Mouse (Mus musculus): ENCODE measurements around the gene Adamts13. TPM values are rescaled to one million over a fixed set of nuclear protein-coding genes. Genes with fewer than 3 reads are reported as not detected.

Adamts13 gene
- 0.06 and 0.21 TPM in 2 replicates for polyA plus RNA-seq (2012; rRNA removed)

GRCm38 (mm10) chr2:26973116-26973515 is at the start of gene Adamts13:
Gene Adamts13 (plus strand): TSS chr2:26973416.

GRCm38 (mm10) chr2:26933304-26934055 is 39.7 kb upstream of the Adamts13 start, which contains the start of the genes Surf4 and Stkld1:
Gene Surf4 (minus strand): TSS chr2:26933928.
Gene Stkld1 (plus strand): TSS chr2:26934047.

GRCm38 (mm10) chr2:26963923-26964723 is 9.1 kb upstream of the Adamts13 start, which contains the start of gene Rexo4:
Gene Rexo4 (minus strand): TSS chr2:26964386.

DNA sequence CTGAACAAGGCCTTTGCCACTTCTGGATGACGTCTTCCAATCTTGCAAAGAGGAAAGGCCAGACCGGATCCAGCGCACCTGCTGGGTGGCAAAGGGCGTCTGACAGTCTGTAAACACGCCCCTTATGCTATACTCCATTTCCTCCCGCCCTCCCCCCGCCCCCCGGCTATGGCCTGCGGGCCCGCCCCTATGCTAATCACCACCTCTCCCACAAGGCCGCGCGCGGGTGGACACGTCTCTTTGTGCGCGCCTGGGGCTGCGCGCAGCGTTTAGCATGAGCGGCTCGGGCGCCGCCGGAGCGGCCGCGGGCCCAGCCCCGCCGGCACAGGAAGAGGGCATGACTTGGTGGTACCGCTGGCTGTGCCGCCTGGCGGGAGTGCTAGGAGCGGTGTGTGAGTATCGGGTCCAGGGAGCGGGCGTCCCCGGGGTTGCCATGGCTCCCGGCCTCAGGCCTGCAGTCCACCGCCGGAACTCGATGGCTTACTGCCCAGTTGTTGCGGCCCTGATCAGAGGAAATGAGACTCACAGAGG is 36.6 kb downstream of the Adamts13 start, which contains the start of gene Cacfd1:
TSS of gene Cacfd1 (plus strand) at position 213 of the 531 bp plus-strand sequence.

GRCm38 (mm10) chr2:27027618-27028436 is 54.6 kb downstream of the Adamts13 start, which contains the start of gene Slc2a6:
Gene Slc2a6 (minus strand): TSS chr2:27027998.

Other genes with a start within 250 kb of the Adamts13 start
- not detected in 2 replicates for gene Abo, start 108.4 kb upstream of the Adamts13 start, polyA plus RNA-seq (2012; rRNA removed)
- 28.1 and 29.9 TPM in 2 replicates for gene Surf6, start 70.5 kb upstream of the Adamts13 start, polyA plus RNA-seq (2012; rRNA removed)
- 118 and 148 TPM in 2 replicates for gene Med22, start 62.7 kb upstream of the Adamts13 start, polyA plus RNA-seq (2012; rRNA removed)
- gene Rpl7a, start 62.7 kb upstream of the Adamts13 start, polyA plus RNA-seq (2012; rRNA removed): 1,771 and 1,960 TPM in 2 replicates
- gene Surf2, start 57.0 kb upstream of the Adamts13 start, polyA plus RNA-seq (2012; rRNA removed): 54.7 and 57.4 TPM in 2 replicates
- 72.7 and 79.4 TPM in 2 replicates for gene Surf1, start 56.9 kb upstream of the Adamts13 start, polyA plus RNA-seq (2012; rRNA removed)
- gene Surf4, start 39.5 kb upstream of the Adamts13 start, polyA plus RNA-seq (2012; rRNA removed): 80.8 and 108 TPM in 2 replicates
- 0.10 and 0.15 TPM in 2 replicates for gene Stkld1, start 39.4 kb upstream of the Adamts13 start, polyA plus RNA-seq (2012; rRNA removed)
- gene Rexo4, start 9.0 kb upstream of the Adamts13 start, polyA plus RNA-seq (2012; rRNA removed): 56.3 and 58.5 TPM in 2 replicates
- gene Cacfd1, start 36.5 kb downstream of the Adamts13 start, polyA plus RNA-seq (2012; rRNA removed): 88.2 and 92.6 TPM in 2 replicates
- gene Slc2a6, start 54.6 kb downstream of the Adamts13 start, polyA plus RNA-seq (2012; rRNA removed): 5.9 and 6.6 TPM in 2 replicates
- 0.17 and 5.7 TPM in 2 replicates for gene Mymk, start 98.8 kb downstream of the Adamts13 start, polyA plus RNA-seq (2012; rRNA removed)
- 9.4 and 10.7 TPM in 2 replicates for gene Adamtsl2, start 106.0 kb downstream of the Adamts13 start, polyA plus RNA-seq (2012; rRNA removed)
- 4.5 and 4.6 TPM in 2 replicates for gene Fam163b, start 169.1 kb downstream of the Adamts13 start, polyA plus RNA-seq (2012; rRNA removed)
- gene Dbh, start 191.8 kb downstream of the Adamts13 start, polyA plus RNA-seq (2012; rRNA removed): 0.88 and 2.5 TPM in 2 replicates